Mouse (Mus musculus) T-helper 1 cell (primary cell): ENCODE data around the gene Spint2.

ENCODE experiments used
- in situ Hi-C: fragments of 300-600 bp; cut with MboI, MseI; formaldehyde crosslinking; loops from one replicate; pipeline ENCODE4 v1.15.1; 2025; ENCODE audit warnings: high pct_unique_total_duplicates

Gene Spint2

GRCm38 (mm10) chr7:29211415-29212198, 70.1 kb downstream of the Spint2 start:
- in situ Hi-C loops = loop anchor here (5.0 kb wide), 1 partner anchor 34 kb away; no protein-coding TSS in a partner anchor

- in situ Hi-C loops = loop anchor here (5.0 kb wide), 1 partner anchor 34 kb away; no protein-coding TSS in a partner anchor
These were observed 70.7 kb downstream of the Spint2 start for GRCm38 (mm10) chr7:29211013-29211412.
